Comparison of ENCODE assay signal across 8 mouse cellular contexts in the genomic region with DNA sequence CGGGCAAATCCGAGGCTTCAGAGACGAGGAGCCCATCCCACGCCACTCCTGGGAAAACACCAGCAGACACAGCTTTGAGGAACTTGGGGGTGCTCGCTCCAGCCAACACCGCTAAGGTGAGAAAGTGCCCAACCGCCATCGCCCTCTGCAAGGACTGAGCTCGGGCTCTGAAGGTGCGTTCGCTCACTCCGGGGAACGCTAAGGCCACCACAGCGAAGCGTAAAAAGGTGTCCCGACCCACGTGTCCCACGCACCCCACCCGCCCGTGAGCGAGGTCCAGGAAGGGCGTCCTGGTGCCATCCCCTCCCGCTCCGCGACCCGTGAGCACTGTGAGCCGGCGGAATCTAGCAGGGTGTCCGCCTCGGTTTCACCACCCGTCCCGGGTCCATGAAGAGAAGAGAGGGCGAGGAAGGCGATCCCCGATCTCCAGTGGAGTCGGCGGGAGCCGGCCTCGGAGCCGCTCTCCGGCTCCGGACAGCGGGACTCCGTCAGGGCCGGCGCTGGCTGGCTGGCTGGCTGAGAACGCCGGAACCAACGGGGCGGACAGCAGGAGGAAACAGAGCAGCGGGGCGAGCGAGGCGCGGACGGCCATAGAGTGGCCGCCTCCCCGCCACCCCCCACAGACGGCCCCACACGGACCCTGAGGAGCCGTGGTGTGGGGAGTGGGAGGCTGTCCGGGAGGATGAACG. TPM values are rescaled to one million over a fixed set of nuclear protein-coding genes. Genes with fewer than 3 reads are reported as not detected.
DNase-seq lines count a peak whose midpoint lies in the region; ATAC-seq and TF ChIP-seq lines count a peak whose summit lies in the region.

No protein-coding gene starts in this region.

- peak overlapping the region; percentile 90 for H3K4me2 ChIP-seq in lung, embryonic 14.5 days
- H3K4me2 ChIP-seq in forebrain, postnatal 0 days (ENCODE audit: low read depth): peak overlapping the region; percentile 77
- H3K4me2 ChIP-seq in intestine, embryonic 16.5 days (ENCODE audit: low read depth, low read length): peak overlapping the region; percentile 87
- peak overlapping the region; percentile 92 for H3K4me2 ChIP-seq in liver, embryonic 15.5 days

- no peaks in the 10 kb centered on the region for H3K27me3 ChIP-seq in lung, embryonic 14.5 days (ENCODE audit: insufficient read depth, low read length)
- no peaks in the 10 kb centered on the region for H3K27me3 ChIP-seq in forebrain, postnatal 0 days (ENCODE audit: insufficient read depth, low read length)
- H3K27me3 ChIP-seq in intestine, embryonic 16.5 days (replicated peaks; ENCODE audit: control insufficient read depth, insufficient read depth, low read length): no peaks in the 10 kb centered on the region
- no peaks in the 10 kb centered on the region for H3K27me3 ChIP-seq in liver, embryonic 15.5 days

- under 1% methylated on average over 62 of the region's 63 CpGs for WGBS in lung, embryonic 14.5 days
- WGBS in forebrain, postnatal 0 days: under 1% methylated on average over 63 of the region's 63 CpGs
- WGBS in intestine, embryonic 16.5 days: under 1% methylated on average over 63 of the region's 63 CpGs
- WGBS in liver, embryonic 15.5 days (ENCODE audit: insufficient replicate concordance): under 1% methylated on average over 62 of the region's 63 CpGs
- WGBS in olfactory bulb, adult 2 months: under 1% methylated on average over 63 of the region's 63 CpGs

- no peak for DNase-seq in lung, embryonic 14.5 days
- no peak for DNase-seq in lung, postnatal 4 days
- peak; percentile 31 for DNase-seq in adrenal gland, postnatal 25 days
- DNase-seq in forebrain, postnatal 0 days: no peak
- DNase-seq in left cerebral cortex, adult 8-10 months (ENCODE audit: low spot score in 2 of 2): no peak

- H3K9me3 ChIP-seq in lung, embryonic 14.5 days (ENCODE audit: low read depth, low read length): no peaks in the 10 kb centered on the region
- no peaks in the 10 kb centered on the region for H3K9me3 ChIP-seq in forebrain, postnatal 0 days (ENCODE audit: low read length)
- no peaks in the 10 kb centered on the region for H3K9me3 ChIP-seq in intestine, embryonic 16.5 days (ENCODE audit: control insufficient read depth, low read length)
- no peaks in the 10 kb centered on the region for H3K9me3 ChIP-seq in liver, embryonic 15.5 days (replicated peaks)

- TF ChIP-seq CTCF in lung, embryonic 14.5 days (IDR thresholded peaks at IDR 0.05; ENCODE audit: low read depth): no peak
- TF ChIP-seq CTCF in forebrain, postnatal 0 days (IDR thresholded peaks at IDR 0.05; ENCODE audit: low read depth): no peak
- no peak for TF ChIP-seq CTCF in olfactory bulb, adult 2 months (IDR thresholded peaks at IDR 0.05; ENCODE audit: insufficient read depth, low read depth, low read length)

- H3K9ac ChIP-seq in lung, embryonic 14.5 days: peak overlapping the region; percentile 87
- peak overlapping the region; percentile 95 for H3K9ac ChIP-seq in forebrain, postnatal 0 days
- H3K9ac ChIP-seq in intestine, embryonic 16.5 days (ENCODE audit: low read depth, low read length): peak overlapping the region; percentile 94
- peak overlapping the region; percentile 97 for H3K9ac ChIP-seq in liver, embryonic 15.5 days

- H3K36me3 ChIP-seq in lung, embryonic 14.5 days (ENCODE audit: insufficient read depth): peaks cover 6% of the 10 kb centered on the region; the same call in 1 of the 2 replicates
- H3K36me3 ChIP-seq in forebrain, postnatal 0 days (ENCODE audit: insufficient read depth): no peaks in the 10 kb centered on the region
- no peaks in the 10 kb centered on the region for H3K36me3 ChIP-seq in intestine, embryonic 16.5 days (ENCODE audit: control insufficient read depth, insufficient read depth, low read length)
- 0 out of 2 replicates have a peak, but pooled peaks cover 3% of the 10 kb centered on the region for H3K36me3 ChIP-seq in liver, embryonic 15.5 days (replicated peaks)

- TF ChIP-seq POLR2A in olfactory bulb, adult 2 months (IDR thresholded peaks at IDR 0.05; ENCODE audit: insufficient read depth, low read depth, low read length): no peak

- H3K4me3 ChIP-seq in lung, embryonic 14.5 days (ENCODE audit: low read depth, low read length): peak overlapping the region; percentile 99
- peak overlapping the region; percentile 97 for H3K4me3 ChIP-seq in forebrain, postnatal 0 days (ENCODE audit: low read depth, low read length)
- H3K4me3 ChIP-seq in intestine, embryonic 16.5 days (ENCODE audit: low read length): peak overlapping the region; percentile 96
- H3K4me3 ChIP-seq in liver, embryonic 15.5 days (replicated peaks): peak overlapping the region; percentile 99
- H3K4me3 ChIP-seq in olfactory bulb, adult 2 months (ENCODE audit: insufficient read depth, low read depth, low read length): peak overlapping the region; percentile 95

- ATAC-seq in lung, embryonic 14.5 days (ENCODE audit: insufficient read depth): peak; percentile 78
- peak; percentile 58 for ATAC-seq in forebrain, postnatal 0 days
- peak; percentile 54 for ATAC-seq in intestine, embryonic 16.5 days
- ATAC-seq in liver, embryonic 15.5 days (ENCODE audit: insufficient read depth): peak; percentile 33

- no peaks in the 10 kb centered on the region for H3K4me1 ChIP-seq in lung, embryonic 14.5 days (ENCODE audit: insufficient read depth)
- H3K4me1 ChIP-seq in forebrain, postnatal 0 days (ENCODE audit: insufficient read depth): no peaks in the 10 kb centered on the region
- peaks cover 5% of the 10 kb centered on the region; the same call in 1 of the 2 replicates for H3K4me1 ChIP-seq in intestine, embryonic 16.5 days (ENCODE audit: control insufficient read depth, insufficient read depth, low read length)
- peaks cover 48% of the 10 kb centered on the region for H3K4me1 ChIP-seq in liver, embryonic 15.5 days (replicated peaks)
- no peaks in the 10 kb centered on the region for H3K4me1 ChIP-seq in olfactory bulb, adult 2 months (ENCODE audit: control insufficient read depth, insufficient read depth, low read length)

- peak overlapping the region; percentile 78 for H3K27ac ChIP-seq in lung, embryonic 14.5 days (ENCODE audit: low read depth)
- H3K27ac ChIP-seq in forebrain, postnatal 0 days (ENCODE audit: low read depth, low read length): peak overlapping the region; percentile 98
- peak overlapping the region; percentile 88 for H3K27ac ChIP-seq in intestine, embryonic 16.5 days (ENCODE audit: low read length)
- H3K27ac ChIP-seq in liver, embryonic 15.5 days (replicated peaks): peak overlapping the region; percentile 92
- peak overlapping the region; percentile 83 for H3K27ac ChIP-seq in olfactory bulb, adult 2 months (ENCODE audit: insufficient read depth, low read depth, low read length)

RNA-seq across cellular contexts. Expression of a gene that starts 0.9 kb away (rescaled TPM):
- 85.6 and 88.6 TPM in 2 replicates for polyA plus RNA-seq in lung, embryonic 14.5 days (2014; fragmentation: Nextera tagmentation; extraction: Ambion mirVana)
- total RNA-seq in adrenal gland, postnatal 25 days (2021): 91.4 and 104 TPM in 2 replicates
- 41.7 and 52.1 TPM in 2 replicates for total RNA-seq in forebrain, postnatal 0 days (2014; rRNA removed)
- polyA plus RNA-seq in forebrain, postnatal 0 days (2015; fragmentation: Nextera tagmentation; extraction: Ambion mirVana): 44.1 and 70.4 TPM in 2 replicates
- 78.6 and 83.7 TPM in 2 replicates for polyA plus RNA-seq in intestine, embryonic 16.5 days (2015; fragmentation: Nextera tagmentation; extraction: Ambion mirVana)
- polyA plus RNA-seq in liver, embryonic 15.5 days (2015; fragmentation: Nextera tagmentation; extraction: Ambion mirVana): 35.0 and 35.3 TPM in 2 replicates
- polyA plus RNA-seq in olfactory bulb, adult 2 months (2012; ENCODE audit: insufficient read depth, insufficient read length, low replicate concordance, missing spikeins): 263 and 488 TPM in 2 replicates
- total RNA-seq in left cerebral cortex, adult 8-10 months (2022): 100 to 1,000 TPM; 137 to 172 (median 153) TPM

RNA-seq across cellular contexts. Expression of a gene that starts 14.9 kb away (rescaled TPM):
- 87.7 and 97.5 TPM in 2 replicates for polyA plus RNA-seq in lung, embryonic 14.5 days (2014; fragmentation: Nextera tagmentation; extraction: Ambion mirVana)
- 216 and 296 TPM in 2 replicates for total RNA-seq in adrenal gland, postnatal 25 days (2021)
- 43.4 and 45.0 TPM in 2 replicates for total RNA-seq in forebrain, postnatal 0 days (2014; rRNA removed)
- polyA plus RNA-seq in forebrain, postnatal 0 days (2015; fragmentation: Nextera tagmentation; extraction: Ambion mirVana): 21.2 and 23.6 TPM in 2 replicates
- polyA plus RNA-seq in intestine, embryonic 16.5 days (2015; fragmentation: Nextera tagmentation; extraction: Ambion mirVana): 50.6 and 54.3 TPM in 2 replicates
- 60.1 and 67.9 TPM in 2 replicates for polyA plus RNA-seq in liver, embryonic 15.5 days (2015; fragmentation: Nextera tagmentation; extraction: Ambion mirVana)
- polyA plus RNA-seq in olfactory bulb, adult 2 months (2012; ENCODE audit: insufficient read depth, insufficient read length, low replicate concordance, missing spikeins): 371 TPM in 1 of 2 replicates, not detected in the other
- total RNA-seq in left cerebral cortex, adult 8-10 months (2022): 10 to 100 TPM; 46.3 to 56.1 (median 53.9) TPM

RNA-seq across cellular contexts. Expression of a gene that starts 53.3 kb away (rescaled TPM):
- polyA plus RNA-seq in lung, embryonic 14.5 days (2014; fragmentation: Nextera tagmentation; extraction: Ambion mirVana): 28.7 and 29.2 TPM in 2 replicates
- total RNA-seq in adrenal gland, postnatal 25 days (2021): 27.0 TPM in 2 replicates
- 37.9 and 38.2 TPM in 2 replicates for total RNA-seq in forebrain, postnatal 0 days (2014; rRNA removed)
- 39.4 and 41.2 TPM in 2 replicates for polyA plus RNA-seq in forebrain, postnatal 0 days (2015; fragmentation: Nextera tagmentation; extraction: Ambion mirVana)
- polyA plus RNA-seq in intestine, embryonic 16.5 days (2015; fragmentation: Nextera tagmentation; extraction: Ambion mirVana): 55.1 and 55.4 TPM in 2 replicates
- polyA plus RNA-seq in liver, embryonic 15.5 days (2015; fragmentation: Nextera tagmentation; extraction: Ambion mirVana): 8.9 and 9.5 TPM in 2 replicates
- not detected in 2 replicates for polyA plus RNA-seq in olfactory bulb, adult 2 months (2012; ENCODE audit: insufficient read depth, insufficient read length, low replicate concordance, missing spikeins)
- 10 to 100 TPM; 13.3 to 18.3 (median 15.8) TPM for total RNA-seq in left cerebral cortex, adult 8-10 months (2022)

RNA-seq across cellular contexts. Expression of a gene that starts 58.1 kb away (rescaled TPM):
- polyA plus RNA-seq in lung, embryonic 14.5 days (2014; fragmentation: Nextera tagmentation; extraction: Ambion mirVana): 10.7 and 10.8 TPM in 2 replicates
- total RNA-seq in adrenal gland, postnatal 25 days (2021): 20.7 TPM in 2 replicates
- total RNA-seq in forebrain, postnatal 0 days (2014; rRNA removed): 15.9 and 16.0 TPM in 2 replicates
- polyA plus RNA-seq in forebrain, postnatal 0 days (2015; fragmentation: Nextera tagmentation; extraction: Ambion mirVana): 16.6 and 17.7 TPM in 2 replicates
- polyA plus RNA-seq in intestine, embryonic 16.5 days (2015; fragmentation: Nextera tagmentation; extraction: Ambion mirVana): 20.1 and 20.9 TPM in 2 replicates
- polyA plus RNA-seq in liver, embryonic 15.5 days (2015; fragmentation: Nextera tagmentation; extraction: Ambion mirVana): 10.5 and 10.8 TPM in 2 replicates
- not detected in 2 replicates for polyA plus RNA-seq in olfactory bulb, adult 2 months (2012; ENCODE audit: insufficient read depth, insufficient read length, low replicate concordance, missing spikeins)
- 10 to 100 TPM; 19.0 to 29.8 (median 23.9) TPM for total RNA-seq in left cerebral cortex, adult 8-10 months (2022)
